Mouse (Mus musculus) megakaryocyte, embryonic 14.5 days (primary cell): Measurements from ENCODE around the gene Fam107b. TPM values are rescaled to one million over a fixed set of nuclear protein-coding genes. Genes with fewer than 3 reads are reported as not detected.

Experiments used
- H3K27me3 ChIP-seq: replicated peaks from 2 replicates; pipeline ENCODE3; 2012; ENCODE audit warnings: inconsistent platforms
- H3K36me3 ChIP-seq: replicated peaks from 2 replicates; pipeline ENCODE3; 2012; ENCODE audit warnings: low read length, inconsistent platforms, mixed read lengths
- H3K4me1 ChIP-seq: 2 replicates; pipeline ENCODE4 v1.6.1; 2012; ENCODE audit warnings: inconsistent platforms
- H3K4me3 ChIP-seq: replicated peaks from 2 replicates; pipeline ENCODE3; 2012; ENCODE audit warnings: moderate library complexity, mild to moderate bottlenecking, inconsistent platforms
- H3K9me3 ChIP-seq: 2 replicates; pipeline ENCODE4 v1.6.1; 2012; ENCODE audit warnings: inconsistent platforms
- FLI1 ChIP-seq: IDR thresholded peaks from 2 replicates; pipeline ENCODE4 v1.6.1; 2012; ENCODE audit warnings: low read length, inconsistent platforms, mixed read lengths
- GATA1 ChIP-seq: IDR thresholded peaks from 3 replicates; pipeline ENCODE4 v1.6.1; 2012; ENCODE audit warnings: mixed read lengths, low read length, inconsistent platforms, borderline replicate concordance
- polyA plus RNA-seq: library from polyadenylated mRNA; stranded (reverse); fragments of >175 nt; gene quantifications from 2 replicates; pipeline ENCODE4 v1.2.3, GENCODE M21; 2012; ENCODE audit warnings: low replicate concordance; ENCODE audit not compliant: insufficient read depth

Gene Fam107b
- polyA plus RNA-seq, 1 experiment = 43.9 TPM

DNA sequence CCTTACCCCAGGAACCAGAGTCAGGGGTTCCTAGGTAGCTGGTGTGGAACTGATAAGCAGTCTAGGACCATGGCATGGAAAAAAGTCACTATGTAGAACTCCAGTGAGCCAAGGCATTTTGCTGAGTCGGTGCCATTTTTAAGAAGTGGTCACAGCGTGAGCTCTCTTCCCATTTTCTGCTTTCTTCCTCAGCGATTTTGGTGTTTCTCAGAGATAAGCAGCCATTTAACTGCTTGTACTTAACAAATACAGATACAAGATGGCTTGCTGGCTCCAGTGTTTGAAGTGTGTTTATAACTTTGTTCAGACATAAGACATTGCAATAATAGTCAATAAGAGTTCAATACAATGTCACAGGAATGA lies 218.1 kb downstream of the Fam107b start:
- TF ChIP-seq GATA1 (no peak), FLI1 (no peak)
- Histone ChIP-seq H3K9me3 (no peaks in the 10 kb centered on the region), H3K36me3 (no peaks in the 10 kb centered on the region), H3K4me3 (no peak overlapping the region), H3K27me3 (peaks cover 6% of the 10 kb centered on the region), H3K4me1 (peaks cover 24% of the 10 kb centered on the region)

DNA sequence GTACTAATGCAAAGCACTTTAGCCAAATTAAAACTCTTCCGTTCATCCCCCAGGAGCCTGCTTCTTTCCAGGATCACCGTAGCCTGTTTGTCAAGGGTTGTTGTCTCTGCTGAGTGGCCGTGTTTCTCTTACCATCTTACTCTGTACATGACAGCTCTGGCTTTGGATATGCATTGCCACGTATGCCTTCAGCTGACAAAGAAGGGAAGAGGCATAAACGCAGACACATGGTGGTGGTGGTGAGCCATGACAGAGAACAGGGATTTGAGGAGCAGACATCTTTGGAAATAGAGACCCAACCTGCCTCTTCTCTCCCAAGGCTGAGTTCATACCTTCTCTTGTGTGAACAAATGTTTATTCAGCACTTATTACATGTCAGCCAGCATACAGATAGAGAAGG lies 226.3 kb downstream of the Fam107b start:
- Histone ChIP-seq H3K36me3 (no peaks in the 10 kb centered on the region), H3K27me3 (peaks cover 15% of the 10 kb centered on the region), H3K9me3 (peaks cover 7% of the 10 kb centered on the region), H3K4me1 (peaks cover 12% of the 10 kb centered on the region), H3K4me3 (no peak overlapping the region)
- TF ChIP-seq GATA1 = no peak
- TF ChIP-seq FLI1 = no peak

DNA sequence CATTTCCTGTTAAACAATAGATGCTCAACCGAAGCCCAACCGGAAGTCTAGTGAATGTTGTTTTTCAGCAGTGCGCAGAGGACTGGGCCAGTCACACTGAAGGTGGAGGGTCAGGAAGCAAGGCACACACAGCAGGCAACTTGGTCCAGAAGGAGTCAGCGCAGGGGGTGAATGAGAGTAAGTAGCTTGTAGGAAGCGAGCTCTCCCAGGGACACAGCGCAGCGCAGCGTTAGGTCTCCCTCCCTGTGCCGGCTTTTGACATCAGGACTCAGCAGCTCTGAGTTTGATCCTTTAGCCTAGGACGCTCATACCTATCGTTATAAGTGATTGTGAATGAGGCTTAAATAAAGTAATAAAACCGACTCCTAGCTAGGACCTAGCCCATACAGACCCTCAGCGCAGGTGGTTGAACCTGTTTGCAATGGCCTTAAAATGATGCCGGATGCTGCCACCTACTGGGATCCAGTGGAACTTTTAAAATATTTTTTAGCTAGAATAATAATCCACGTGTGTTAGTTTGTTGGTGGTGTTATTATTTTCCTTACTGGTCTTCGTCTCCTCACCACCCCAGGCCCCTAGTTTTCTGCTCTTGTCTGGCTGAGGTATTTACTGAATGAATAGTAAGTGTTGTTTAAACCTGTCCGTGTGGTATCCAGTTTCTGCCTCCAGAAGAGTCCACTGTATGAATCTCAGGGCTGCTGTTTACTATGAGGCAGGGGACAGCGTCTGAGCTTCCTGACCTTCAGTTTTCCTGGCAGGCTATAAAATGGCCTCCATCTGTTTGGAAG lies 229.7 kb downstream of the Fam107b start:
- Histone ChIP-seq H3K4me3 (peak overlapping the region; percentile 90), H3K4me1 (peaks cover 12% of the 10 kb centered on the region), H3K9me3 (peaks cover 9% of the 10 kb centered on the region), H3K36me3 (no peaks in the 10 kb centered on the region), H3K27me3 (peaks cover 17% of the 10 kb centered on the region)
- TF ChIP-seq FLI1 (no peak), GATA1 (no peak)

- Histone ChIP-seq H3K4me1 (peaks cover 12% of the 10 kb centered on the region), H3K27me3 (peaks cover 15% of the 10 kb centered on the region), H3K4me3 (no peak overlapping the region), H3K9me3 (peaks cover 9% of the 10 kb centered on the region), H3K36me3 (no peaks in the 10 kb centered on the region)
- TF ChIP-seq GATA1 (no peak), FLI1 (no peak)
Observed at GRCm38 (mm10) chr2:3800555-3800878, 230.2 kb downstream of the Fam107b start.

DNA sequence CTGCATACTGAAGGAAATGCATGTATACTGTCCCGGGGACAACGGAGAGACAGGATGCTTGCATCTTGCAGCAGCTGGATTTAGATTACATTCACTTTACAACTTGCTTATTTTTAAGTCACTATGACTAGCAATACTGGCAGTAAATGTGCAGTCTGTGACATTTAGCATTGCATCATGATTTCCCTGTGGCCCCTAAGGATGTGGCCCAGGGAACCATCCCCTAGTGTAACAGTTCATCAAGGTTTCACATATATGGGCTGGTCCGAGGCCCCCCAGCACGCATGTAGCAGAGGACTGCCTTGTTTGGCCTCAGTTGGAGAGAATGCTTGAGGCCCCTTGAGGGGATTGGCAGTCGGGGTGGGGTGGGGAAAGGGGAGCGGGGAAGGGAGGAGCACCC lies 235.5 kb downstream of the Fam107b start:
- H3K9me3 ChIP-seq = peaks cover 9% of the 10 kb centered on the region

DNA sequence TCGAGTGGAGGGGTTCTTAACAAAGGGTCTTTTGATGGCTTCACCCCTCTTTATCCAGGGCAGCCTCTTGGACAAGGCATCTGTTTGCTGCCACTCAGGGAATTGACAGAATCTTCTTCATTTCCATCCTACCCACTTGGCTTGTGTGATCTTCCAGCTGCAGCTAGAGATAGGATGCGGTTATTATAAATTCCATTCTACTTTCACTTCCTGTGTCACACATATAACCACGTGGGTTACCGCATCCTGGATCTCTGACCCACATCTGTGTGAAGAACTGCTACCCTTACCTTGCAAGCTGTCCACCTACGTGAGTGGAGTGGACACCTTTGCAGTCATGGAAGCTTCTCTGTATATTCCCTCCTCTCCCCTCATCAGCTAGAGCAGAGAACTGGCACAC lies 240.0 kb downstream of the Fam107b start:
- H3K4me1 ChIP-seq = peaks cover 11% of the 10 kb centered on the region
- peaks cover 4% of the 10 kb centered on the region for H3K27me3 ChIP-seq
- TF ChIP-seq GATA1 (no peak), FLI1 (no peak)
- H3K9me3 ChIP-seq = no peaks in the 10 kb centered on the region
- H3K36me3 ChIP-seq = no peaks in the 10 kb centered on the region
- H3K4me3 ChIP-seq = no peak overlapping the region

More for the DNA sequence above, 235.5 kb downstream of the Fam107b start:
- Histone ChIP-seq H3K4me1 (peaks cover 7% of the 10 kb centered on the region), H3K27me3 (peaks cover 6% of the 10 kb centered on the region), H3K36me3 (no peaks in the 10 kb centered on the region), H3K4me3 (no peak overlapping the region)
- TF ChIP-seq FLI1 (no peak), GATA1 (no peak)

DNA sequence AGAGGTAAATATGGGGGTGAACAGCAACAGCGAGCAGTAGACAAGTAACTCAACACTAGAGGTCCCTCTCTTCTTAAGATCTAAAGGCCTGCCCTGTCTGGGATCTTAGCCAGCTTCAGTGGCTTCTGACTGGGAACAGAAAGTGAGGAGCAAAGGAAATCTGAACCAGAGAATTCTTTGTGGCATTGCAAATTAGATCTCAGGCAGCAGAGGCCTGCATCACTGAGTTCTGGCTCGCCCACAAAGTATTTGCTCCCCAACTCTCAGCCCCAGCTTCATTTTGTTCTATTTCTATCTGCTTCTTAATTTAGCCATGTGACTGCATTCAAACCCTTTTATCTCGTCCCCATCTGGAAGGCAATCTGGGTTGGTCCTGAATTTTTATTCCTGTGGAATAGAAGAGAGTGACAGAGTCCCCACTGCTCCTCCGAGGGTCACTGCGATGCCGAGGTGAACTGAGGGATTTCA lies 245.9 kb downstream of the Fam107b start:
- no peaks in the 10 kb centered on the region for H3K36me3 ChIP-seq
- no peak overlapping the region for H3K4me3 ChIP-seq

DNA sequence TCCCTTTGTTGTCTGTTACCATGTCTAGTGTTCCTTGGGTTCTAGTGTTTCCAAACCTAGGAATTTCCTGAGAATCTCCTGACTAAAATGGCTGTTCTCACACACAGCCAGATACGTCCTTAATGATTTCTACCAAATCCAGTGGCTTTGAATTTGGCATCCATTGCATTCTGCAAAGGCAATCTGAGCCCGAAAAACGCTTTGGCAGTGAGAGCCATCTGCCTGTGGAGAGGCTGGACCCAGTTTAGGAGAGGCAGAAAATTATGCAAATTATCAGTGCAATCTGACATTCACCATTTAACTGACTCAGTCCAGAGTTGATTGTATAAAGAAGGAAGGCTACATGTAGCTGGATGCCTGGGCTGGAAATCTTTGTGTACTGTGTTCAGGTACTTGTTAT lies 247.3 kb downstream of the Fam107b start:
- H3K36me3 ChIP-seq = no peaks in the 10 kb centered on the region
- no peaks in the 10 kb centered on the region for H3K9me3 ChIP-seq
- TF ChIP-seq FLI1 (no peak), GATA1 (no peak)
- H3K27me3 ChIP-seq = peaks cover 4% of the 10 kb centered on the region
- H3K4me1 ChIP-seq = no peaks in the 10 kb centered on the region
- H3K4me3 ChIP-seq = no peak overlapping the region

More for the DNA sequence above, 245.9 kb downstream of the Fam107b start:
- Histone ChIP-seq H3K4me1 (peaks cover 4% of the 10 kb centered on the region; the same call in 1 of the 2 replicates), H3K9me3 (no peaks in the 10 kb centered on the region), H3K27me3 (peaks cover 4% of the 10 kb centered on the region)
- TF ChIP-seq GATA1 = no peak
- no peak for TF ChIP-seq FLI1

GRCm38 (mm10) chr2:3822483-3823455 lies 252.5 kb downstream of the Fam107b start:
- Histone ChIP-seq H3K4me1 (no peaks in the 10 kb centered on the region), H3K9me3 (no peaks in the 10 kb centered on the region), H3K4me3 (no peak overlapping the region), H3K36me3 (no peaks in the 10 kb centered on the region), H3K27me3 (peaks cover 7% of the 10 kb centered on the region)
- TF ChIP-seq GATA1 = no peak
- no peak for TF ChIP-seq FLI1

Other genes with a start within 250 kb of the Fam107b start
- 2.1 TPM in 1 of 2 replicates, not detected in the other for gene Rpp38, start 237.8 kb upstream of the Fam107b start, polyA plus RNA-seq
- not detected in 2 replicates for gene Acbd7, start 234.3 kb upstream of the Fam107b start, polyA plus RNA-seq
- not detected in 2 replicates for gene Olah, start 173.3 kb upstream of the Fam107b start, polyA plus RNA-seq
- 0.57 TPM in 1 of 2 replicates, not detected in the other for gene Meig1, start 147.8 kb upstream of the Fam107b start, polyA plus RNA-seq
- 0.04 TPM in 1 of 2 replicates, not detected in the other for gene Dclre1c, start 146.4 kb upstream of the Fam107b start, polyA plus RNA-seq
- 2.5 TPM in 1 of 2 replicates, not detected in the other for gene Suv39h2, start 95.5 kb upstream of the Fam107b start, polyA plus RNA-seq
- 0.22 TPM in 1 of 2 replicates, not detected in the other for gene Gm45902, start 57.7 kb upstream of the Fam107b start, polyA plus RNA-seq
- 1.6 and 4.6 TPM in 2 replicates for gene Hspa14, start 57.7 kb upstream of the Fam107b start, polyA plus RNA-seq
- 0.28 TPM in 1 of 2 replicates, not detected in the other for gene Cdnf, start 57.5 kb upstream of the Fam107b start, polyA plus RNA-seq